Mouse (Mus musculus) forebrain, embryonic 11.5 days (tissue): ENCODE results near the gene Ank3. TPM values are rescaled to one million over a fixed set of nuclear protein-coding genes. Genes with fewer than 3 reads are reported as not detected.
A peak's percentile ranks its signal among the peaks of the same experiment; 100 is the strongest.

Experiments used
- ATAC-seq: fragments of 200-750 bp; cut with Nextera tagmentation; replicated peaks from 2 replicates; pipeline ENCODE4 v1.8.0; 2017; ENCODE audit warnings: moderate TSS enrichment; ENCODE audit not compliant: low FRiP score
- DNase-seq: peaks from one replicate; pipeline ENCODE4 v3.0.0-alpha.2; 2017; ENCODE audit warnings: low spot score
- H3K27ac ChIP-seq: fragments of 300-500 bp; sonication (generic); 2 replicates; pipeline ENCODE4 v1.5.1; 2014; ENCODE audit warnings: low read depth, low read length
- H3K27me3 ChIP-seq: fragments of 300-500 bp; sonication (generic); 2 replicates; pipeline ENCODE4 v1.6.1; 2014; ENCODE audit warnings: mild to moderate bottlenecking, low read length, mixed read lengths; ENCODE audit not compliant: control insufficient read depth, insufficient read depth
- H3K36me3 ChIP-seq: fragments of 300-500 bp; sonication (generic); 2 replicates; pipeline ENCODE4 v1.6.1; 2014; ENCODE audit warnings: mild to moderate bottlenecking, low read length, moderate library complexity, mixed read lengths; ENCODE audit not compliant: control insufficient read depth, insufficient read depth
- H3K4me1 ChIP-seq: fragments of 300-500 bp; sonication (generic); replicated peaks from 2 replicates; pipeline ENCODE4 v1.6.1; 2014; ENCODE audit warnings: low read length, mixed read lengths; ENCODE audit not compliant: control insufficient read depth, insufficient read depth
- H3K4me2 ChIP-seq: fragments of 300-500 bp; sonication (generic); 2 replicates; pipeline ENCODE4 v1.6.1; 2014; ENCODE audit warnings: low read depth, mild to moderate bottlenecking, low read length, moderate library complexity, mixed read lengths; ENCODE audit not compliant: severe bottlenecking
- H3K4me3 ChIP-seq: fragments of 300-500 bp; sonication (generic); 2 replicates; pipeline ENCODE4 v1.5.1; 2014; ENCODE audit warnings: low read depth, low read length
- H3K9ac ChIP-seq: fragments of 300-500 bp; sonication (generic); 2 replicates; pipeline ENCODE4 v1.6.1; 2014; ENCODE audit warnings: low read length
- H3K9me3 ChIP-seq: fragments of 300-500 bp; sonication (generic); 2 replicates; pipeline ENCODE4 v1.6.1; 2016; ENCODE audit warnings: low read length, mixed read lengths; ENCODE audit not compliant: control insufficient read depth
- WGBS: fragments of 180-500 bp; shearing (Covaris S2); extraction: QIAGEN DNeasy Blood & Tissue Kit; methylation state at CpG from one replicate; pipeline ENCODE4 v1.1.7; 2014; 5-methylcytosine and 5-hydroxymethylcytosine counted together
- polyA plus RNA-seq: library from polyadenylated mRNA; unstranded; fragments of >200 nt; fragmentation: Nextera tagmentation; extraction: Ambion mirVana; gene quantifications from 2 replicates; pipeline ENCODE4 v1.2.1, GENCODE M21; 2014

Gene Ank3
- polyA plus RNA-seq, 1 experiment from 2014 or later: 44.5 TPM

- Histone ChIP-seq H3K36me3 (no peaks in the 10 kb centered on the region), H3K27ac (no peak overlapping the region), H3K9ac (peak overlapping the region; percentile 33), H3K9me3 (no peaks in the 10 kb centered on the region), H3K27me3 (no peaks in the 10 kb centered on the region), H3K4me3 (peak overlapping the region; percentile 26), H3K4me2 (peak overlapping the region; percentile 63), H3K4me1 (peaks cover 8% of the 10 kb centered on the region; the same call in 1 of the 2 replicates)
- DNase-seq: no peak
- 1% methylated on average over 11 of the region's 11 CpGs for WGBS
- no peak for ATAC-seq
Observed at GRCm38 (mm10) chr10:69926158-69926882, 527.7 kb downstream of the Ank3 start.

GRCm38 (mm10) chr10:69927012-69927411 lies 528.4 kb downstream of the Ank3 start:
- peak overlapping the region; percentile 63 for H3K4me2 ChIP-seq
- WGBS: 6% methylated on average over 9 of the region's 9 CpGs
- H3K9me3 ChIP-seq: no peaks in the 10 kb centered on the region
- H3K27me3 ChIP-seq: no peaks in the 10 kb centered on the region
- H3K9ac ChIP-seq: peak overlapping the region; percentile 33; the same call in 1 of the 2 replicates
- H3K36me3 ChIP-seq: no peaks in the 10 kb centered on the region
- no peak for DNase-seq
- ATAC-seq: no peak
- H3K4me1 ChIP-seq: peaks cover 8% of the 10 kb centered on the region; the same call in 1 of the 2 replicates
- H3K4me3 ChIP-seq: peak overlapping the region; percentile 26
- H3K27ac ChIP-seq: no peak overlapping the region

GRCm38 (mm10) chr10:69928358-69928757 lies 529.8 kb downstream of the Ank3 start:
- Histone ChIP-seq H3K36me3 (no peaks in the 10 kb centered on the region), H3K4me3 (no peak overlapping the region), H3K27me3 (no peaks in the 10 kb centered on the region), H3K9ac (no peak overlapping the region), H3K4me2 (no peak overlapping the region), H3K27ac (no peak overlapping the region), H3K4me1 (peaks cover 8% of the 10 kb centered on the region; the same call in 1 of the 2 replicates), H3K9me3 (no peaks in the 10 kb centered on the region)
- DNase-seq: no peak
- WGBS: 59% methylated on average over 7 of the region's 7 CpGs
- ATAC-seq: no peak

GRCm38 (mm10) chr10:69930503-69930902 lies 531.9 kb downstream of the Ank3 start:
- H3K4me2 ChIP-seq: no peak overlapping the region
- H3K4me1 ChIP-seq: peaks cover 4% of the 10 kb centered on the region; the same call in 1 of the 2 replicates
- H3K27me3 ChIP-seq: no peaks in the 10 kb centered on the region
- H3K27ac ChIP-seq: no peak overlapping the region
- DNase-seq (no peak), ATAC-seq (no peak)
- H3K9me3 ChIP-seq: no peaks in the 10 kb centered on the region
- no peak overlapping the region for H3K4me3 ChIP-seq
- 91% methylated on average over 8 of the region's 8 CpGs for WGBS
- no peak overlapping the region for H3K9ac ChIP-seq
- no peaks in the 10 kb centered on the region for H3K36me3 ChIP-seq

GRCm38 (mm10) chr10:69936443-69937067 lies 538.0 kb downstream of the Ank3 start:
- ATAC-seq (no peak), DNase-seq (no peak)
- Histone ChIP-seq H3K36me3 (no peaks in the 10 kb centered on the region; the same call in 1 of the 2 replicates), H3K27me3 (no peaks in the 10 kb centered on the region), H3K9ac (no peak overlapping the region), H3K4me1 (no peaks in the 10 kb centered on the region), H3K9me3 (no peaks in the 10 kb centered on the region), H3K4me2 (no peak overlapping the region), H3K4me3 (no peak overlapping the region), H3K27ac (no peak overlapping the region)
- 93% methylated on average over 5 of the region's 5 CpGs for WGBS

GRCm38 (mm10) chr10:69937291-69937921 lies 538.8 kb downstream of the Ank3 start:
- H3K36me3 ChIP-seq: no peaks in the 10 kb centered on the region; the same call in 1 of the 2 replicates
- DNase-seq (no peak), ATAC-seq (no peak)
- no peaks in the 10 kb centered on the region for H3K9me3 ChIP-seq
- no peak overlapping the region for H3K4me2 ChIP-seq
- no peak overlapping the region for H3K9ac ChIP-seq
- no peak overlapping the region for H3K4me3 ChIP-seq
- no peak overlapping the region for H3K27ac ChIP-seq
- H3K4me1 ChIP-seq: no peaks in the 10 kb centered on the region
- no peaks in the 10 kb centered on the region for H3K27me3 ChIP-seq
- WGBS: 91% methylated on average over 7 of the region's 7 CpGs

- DNase-seq (no peak), ATAC-seq (no peak)
- Histone ChIP-seq H3K4me3 (no peak overlapping the region), H3K4me1 (peaks cover 4% of the 10 kb centered on the region; the same call in 1 of the 2 replicates), H3K9me3 (no peaks in the 10 kb centered on the region), H3K27ac (no peak overlapping the region), H3K36me3 (no peaks in the 10 kb centered on the region; the same call in 1 of the 2 replicates), H3K27me3 (no peaks in the 10 kb centered on the region), H3K4me2 (no peak overlapping the region), H3K9ac (no peak overlapping the region)
- 94% methylated on average over 7 of the region's 7 CpGs for WGBS
Observed at GRCm38 (mm10) chr10:69939144-69939543, 540.6 kb downstream of the Ank3 start.

GRCm38 (mm10) chr10:69939966-69940365 lies 541.4 kb downstream of the Ank3 start:
- 74% methylated on average over 7 of the region's 7 CpGs for WGBS
- DNase-seq (no peak), ATAC-seq (no peak)
- H3K27ac ChIP-seq: no peak overlapping the region
- H3K4me1 ChIP-seq: peaks cover 4% of the 10 kb centered on the region; the same call in 1 of the 2 replicates
- no peak overlapping the region for H3K9ac ChIP-seq
- H3K9me3 ChIP-seq: no peaks in the 10 kb centered on the region
- H3K36me3 ChIP-seq: no peaks in the 10 kb centered on the region; the same call in 1 of the 2 replicates
- no peak overlapping the region for H3K4me2 ChIP-seq
- no peaks in the 10 kb centered on the region for H3K27me3 ChIP-seq
- no peak overlapping the region for H3K4me3 ChIP-seq
